Comparison of ENCODE assay signal across 12 mouse cellular contexts in the genomic region with DNA sequence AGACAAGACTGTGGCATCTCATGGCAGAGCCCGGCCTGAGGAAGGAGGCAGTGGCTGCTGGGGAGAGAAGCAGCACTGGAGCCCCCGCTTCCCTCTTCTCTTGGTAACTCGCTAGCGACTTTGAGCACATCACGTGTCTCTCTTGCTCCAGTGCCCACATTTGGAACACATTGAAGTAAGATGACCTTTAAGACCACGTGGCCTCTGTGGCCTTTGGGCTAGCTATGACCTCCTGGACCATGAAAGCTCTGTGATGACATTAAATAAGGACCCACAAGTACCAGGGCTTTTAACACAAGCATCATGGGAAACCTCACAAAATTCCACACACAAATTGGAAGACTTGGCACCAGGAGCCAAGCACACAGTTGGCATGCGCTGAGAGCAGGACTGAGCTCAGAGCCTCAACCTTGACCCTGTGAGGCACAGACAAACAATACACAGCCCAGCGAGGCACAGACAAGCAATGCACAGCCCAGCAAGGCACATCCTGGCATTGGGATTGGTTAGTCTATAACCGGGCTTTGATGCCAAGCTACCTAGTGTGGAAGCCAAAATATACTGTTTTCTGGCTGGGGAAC.
DNase-seq lines count a peak whose midpoint lies in the region; ATAC-seq and TF ChIP-seq lines count a peak whose summit lies in the region.
"Had no signal": no experiment of that assay in that cellular context is flagged by ENCODE, and none has a peak within 500 bp of the region (broad histone marks: within the 10 kb centered on the region; RNA-seq: fewer than 3 reads in every experiment).

No protein-coding gene starts in this region.

- H3K9me3 ChIP-seq in forebrain, embryonic 14.5 days (replicated peaks; ENCODE audit: control insufficient read depth, low read length): no peaks in the 10 kb centered on the region
- H3K9me3 ChIP-seq in intestine, embryonic 16.5 days (ENCODE audit: control insufficient read depth, low read length): no peaks in the 10 kb centered on the region
- H3K9me3 ChIP-seq in lung, postnatal 0 days (ENCODE audit: low read length): no peaks in the 10 kb centered on the region
- H3K9me3 ChIP-seq: neural tube, embryonic 12.5 days; stomach, embryonic 15.5 days had no signal

- WGBS in forebrain, embryonic 14.5 days: 81% methylated on average over 9 of the region's 9 CpGs
- 81% methylated on average over 9 of the region's 9 CpGs for WGBS in intestine, embryonic 16.5 days
- WGBS in lung, postnatal 0 days: 74% methylated on average over 9 of the region's 9 CpGs

- ATAC-seq in forebrain, embryonic 14.5 days: peak; percentile 57; the same call in 1 of the 2 replicates
- ATAC-seq in intestine, embryonic 16.5 days: no peak
- no peak for ATAC-seq in lung, postnatal 0 days
- ATAC-seq: liver, postnatal 0 days had no signal

- no peak for TF ChIP-seq CTCF in brain, embryonic 14.5 days (IDR thresholded peaks at IDR 0.05; ENCODE audit: borderline replicate concordance, extremely low read depth, insufficient read depth, insufficient read length)
- TF ChIP-seq CTCF in lung, postnatal 0 days (IDR thresholded peaks at IDR 0.05): no peak

- H3K4me1 ChIP-seq in forebrain, embryonic 14.5 days (ENCODE audit: control insufficient read depth, insufficient read depth, low read length): no peaks in the 10 kb centered on the region
- H3K4me1 ChIP-seq in intestine, embryonic 16.5 days (ENCODE audit: control insufficient read depth, insufficient read depth, low read length): no peaks in the 10 kb centered on the region
- H3K4me1 ChIP-seq in lung, postnatal 0 days (ENCODE audit: insufficient read depth, low read depth, low read length): no peaks in the 10 kb centered on the region
- H3K4me1 ChIP-seq: neural tube, embryonic 12.5 days; stomach, embryonic 15.5 days had no signal

- H3K4me2 ChIP-seq in forebrain, embryonic 14.5 days (ENCODE audit: low read length): no peak overlapping the region
- no peak overlapping the region for H3K4me2 ChIP-seq in intestine, embryonic 16.5 days (ENCODE audit: low read depth, low read length)
- no peak overlapping the region for H3K4me2 ChIP-seq in lung, postnatal 0 days (replicated peaks; ENCODE audit: low read depth, low read length)
- H3K4me2 ChIP-seq: neural tube, embryonic 12.5 days; stomach, embryonic 15.5 days had no signal

- no peak for TF ChIP-seq POLR2A in brain, embryonic 14.5 days (IDR thresholded peaks at IDR 0.05; ENCODE audit: borderline replicate concordance, extremely low read depth, insufficient read depth, insufficient read length, poor library complexity, severe bottlenecking)

- no peak overlapping the region for H3K27ac ChIP-seq in forebrain, embryonic 14.5 days (ENCODE audit: low read depth, low read length)
- H3K27ac ChIP-seq in intestine, embryonic 16.5 days (ENCODE audit: low read length): no peak overlapping the region
- H3K27ac ChIP-seq in lung, postnatal 0 days (ENCODE audit: low read length): no peak overlapping the region
- H3K27ac ChIP-seq: neural tube, embryonic 12.5 days; stomach, embryonic 15.5 days had no signal

- H3K9ac ChIP-seq in forebrain, embryonic 14.5 days (ENCODE audit: low read length): no peak overlapping the region
- H3K9ac ChIP-seq in intestine, embryonic 16.5 days (ENCODE audit: low read depth, low read length): no peak overlapping the region
- H3K9ac ChIP-seq in lung, postnatal 0 days (replicated peaks; ENCODE audit: low read depth): no peak overlapping the region
- H3K9ac ChIP-seq: liver, postnatal 0 days; neural tube, embryonic 12.5 days; stomach, embryonic 15.5 days had no signal

- H3K36me3 ChIP-seq in forebrain, embryonic 14.5 days (ENCODE audit: control insufficient read depth, insufficient read depth, low read length): no peaks in the 10 kb centered on the region
- no peaks in the 10 kb centered on the region for H3K36me3 ChIP-seq in intestine, embryonic 16.5 days (ENCODE audit: control insufficient read depth, insufficient read depth, low read length)
- no peaks in the 10 kb centered on the region for H3K36me3 ChIP-seq in lung, postnatal 0 days (ENCODE audit: insufficient read depth, low read length)
- H3K36me3 ChIP-seq: neural tube, embryonic 12.5 days; stomach, embryonic 15.5 days had no signal

- TF ChIP-seq EP300 in lung, postnatal 0 days (IDR thresholded peaks at IDR 0.05): no peak

- peak; percentile 75 for DNase-seq in kidney, adult 11 months
- no peak for DNase-seq in kidney, postnatal 10 days
- DNase-seq in adrenal gland, adult 8-10 months: peak; percentile 13
- peak; percentile 56 for DNase-seq in brain, embryonic 14.5 days (ENCODE audit: low read depth)
- DNase-seq in forebrain, embryonic 14.5 days (ENCODE audit: low spot score): peak; percentile 59
- no peak for DNase-seq in c-Kit-positive CD71-positive TER-119-positive erythroid progenitor cells, embryonic 14.5 days (ENCODE audit: low spot score)
- no peak for DNase-seq in lung, postnatal 0 days (ENCODE audit: low spot score)
- DNase-seq: gastrocnemius, postnatal 25 days; liver, postnatal 0 days had no signal

- H3K27me3 ChIP-seq in forebrain, embryonic 14.5 days (replicated peaks; ENCODE audit: control insufficient read depth, insufficient read depth, low read length): no peaks in the 10 kb centered on the region
- no peaks in the 10 kb centered on the region for H3K27me3 ChIP-seq in intestine, embryonic 16.5 days (replicated peaks; ENCODE audit: control insufficient read depth, insufficient read depth, low read length)
- H3K27me3 ChIP-seq in lung, postnatal 0 days (replicated peaks; ENCODE audit: insufficient read depth, low read length): no peaks in the 10 kb centered on the region
- H3K27me3 ChIP-seq: neural tube, embryonic 12.5 days; stomach, embryonic 15.5 days had no signal

- no peak overlapping the region for H3K4me3 ChIP-seq in forebrain, embryonic 14.5 days (ENCODE audit: low read depth, low read length)
- no peak overlapping the region for H3K4me3 ChIP-seq in intestine, embryonic 16.5 days (ENCODE audit: low read length)
- H3K4me3 ChIP-seq in lung, postnatal 0 days (ENCODE audit: low read depth, low read length): no peak overlapping the region
- H3K4me3 ChIP-seq: neural tube, embryonic 12.5 days; stomach, embryonic 15.5 days had no signal

Comparison
In these comparisons a context has a peak if more than half of its experiments do, and no peak if none do; other contexts are left out.
1. DNase-seq: peak in kidney, adult 11 months (single experiment), adrenal gland, adult 8-10 months (single experiment), brain, embryonic 14.5 days (single experiment) and forebrain, embryonic 14.5 days (single experiment); none in kidney, postnatal 10 days (single experiment), c-Kit-positive CD71-positive TER-119-positive erythroid progenitor cells, embryonic 14.5 days (single experiment) and lung, postnatal 0 days (single experiment).